Mouse (Mus musculus) liver, postnatal 0 days (tissue): ENCODE data around the gene Thyn1.

Experiments
- CTCF ChIP-seq: sonication (generic); IDR thresholded peaks from 2 replicates; pipeline ENCODE4 v1.5.1; 2016; ENCODE audit warnings: antibody characterized with exemption, low read depth
- EP300 ChIP-seq: IDR thresholded peaks from 2 replicates; pipeline ENCODE4 v1.6.1; 2016; ENCODE audit warnings: antibody characterized with exemption, low read depth, mild to moderate bottlenecking

DNA sequence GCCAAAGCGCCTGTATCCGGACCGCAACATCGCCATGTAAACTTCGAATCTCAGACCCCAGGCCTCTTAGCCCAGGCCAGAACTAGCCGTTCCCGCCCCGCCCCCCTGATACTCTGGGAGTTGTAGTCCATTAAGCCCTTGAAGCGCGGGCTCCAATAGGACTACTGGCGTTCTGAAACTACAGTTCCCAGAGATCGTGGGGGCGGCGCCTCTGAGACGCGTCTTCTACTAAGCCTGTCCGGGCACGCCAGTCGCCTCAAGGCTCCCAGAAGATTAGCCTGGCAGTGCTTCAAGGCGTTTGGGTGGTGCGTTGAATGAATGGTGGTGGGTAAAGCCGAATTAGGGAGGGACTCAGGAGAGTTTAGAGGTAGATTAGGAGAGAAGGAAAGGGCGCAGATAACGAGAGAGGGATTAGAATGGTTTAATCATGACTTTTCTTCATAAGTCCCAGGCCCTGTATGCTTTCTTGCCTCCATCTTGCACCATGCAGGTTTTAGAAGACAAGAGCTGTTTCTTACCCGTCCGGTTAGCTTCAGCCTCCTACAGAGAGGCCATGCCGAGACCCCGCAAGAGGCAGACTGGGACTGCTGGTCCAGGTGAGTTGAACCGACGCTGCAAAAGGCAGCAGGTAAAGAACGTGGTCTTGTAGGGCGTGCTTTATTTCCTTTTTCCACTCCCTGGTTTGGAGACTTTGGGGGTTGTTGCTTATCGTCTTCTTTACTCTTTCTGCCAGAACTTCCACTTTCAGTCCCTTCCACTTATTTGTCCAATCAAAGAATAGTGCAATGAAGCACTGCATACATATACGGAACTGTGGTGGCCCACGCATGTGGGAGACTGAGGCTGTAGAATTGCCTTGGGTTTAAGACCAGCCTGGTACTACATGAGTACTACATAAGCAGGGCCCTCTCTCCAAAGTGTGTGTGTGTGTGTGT is at the start of gene Thyn1, which contains the start of gene Acad8:
- no peak for TF ChIP-seq CTCF
- TF ChIP-seq EP300 = no peak
